Mouse (Mus musculus) stomach, postnatal 0 days (tissue): ENCODE data around the gene Gm9821.

Experiments used
- CTCF ChIP-seq: IDR thresholded peaks from 2 replicates; pipeline ENCODE4 v1.5.1; 2016; ENCODE audit warnings: antibody characterized with exemption, low read depth, mild to moderate bottlenecking, moderate library complexity
- EP300 ChIP-seq: optimal IDR thresholded peaks from 2 replicates; pipeline ENCODE3; 2016; ENCODE audit warnings: antibody characterized with exemption

DNA sequence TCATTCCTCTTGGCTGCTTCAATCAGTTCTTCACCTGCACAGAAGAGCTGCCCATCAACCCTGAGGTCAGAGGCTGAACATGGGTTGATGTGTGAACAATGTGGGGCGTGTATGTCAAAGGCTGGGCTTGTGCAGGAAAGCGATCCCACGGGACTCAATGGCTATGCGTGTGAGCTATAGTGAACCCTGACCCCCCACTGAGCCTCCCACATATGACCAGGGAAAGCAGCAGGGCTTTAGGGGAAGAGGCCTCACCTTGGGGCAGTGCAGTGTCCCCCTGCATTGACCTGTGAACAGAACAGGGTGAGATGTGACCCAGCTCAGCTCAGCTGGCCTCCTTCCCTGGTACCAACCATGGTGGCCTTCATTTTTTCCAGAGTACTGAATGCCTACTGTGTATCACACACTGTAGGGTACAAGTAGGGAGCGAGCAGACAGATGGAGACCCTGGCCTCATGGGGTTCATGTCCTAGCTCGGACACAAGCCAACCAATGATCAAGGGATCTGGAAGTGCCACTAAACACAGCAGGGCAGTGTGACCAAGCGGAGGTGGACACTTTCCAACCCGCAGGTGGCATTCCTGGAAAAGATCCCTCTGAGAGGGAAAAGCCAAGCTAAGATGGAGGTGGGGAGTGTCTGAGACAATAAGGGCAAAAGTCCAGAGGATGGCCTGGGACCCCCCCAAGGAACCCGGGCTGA is 10.5 kb upstream of the Gm9821 start:
- no peak for TF ChIP-seq EP300
- no peak for TF ChIP-seq CTCF
